25 mouse cellular contexts compared by ENCODE assay signal in the genomic region with DNA sequence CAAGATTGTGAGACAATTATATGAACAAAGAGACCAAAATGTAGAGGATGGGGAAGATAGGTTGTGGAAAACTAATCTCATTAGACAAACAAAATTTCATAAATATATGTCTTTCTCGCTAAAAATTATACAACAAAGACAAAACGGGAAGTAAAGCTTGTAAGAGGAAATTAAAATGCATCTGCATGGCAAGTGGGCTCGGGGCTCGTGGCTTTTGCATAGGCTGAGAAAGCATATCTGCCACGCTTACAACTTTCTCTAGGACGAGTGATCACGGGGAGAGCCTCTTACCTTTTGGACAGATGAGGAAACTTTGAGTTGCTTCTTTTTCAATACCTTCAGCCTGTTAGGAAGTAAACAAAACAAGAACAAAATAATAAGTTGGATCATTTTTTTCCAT. TPM values are rescaled to one million over a fixed set of nuclear protein-coding genes. Genes with fewer than 3 reads are reported as not detected.
"Had no signal": no experiment of that assay in that cellular context is flagged by ENCODE, and none has a peak within 500 bp of the region (broad histone marks: within the 10 kb centered on the region; RNA-seq: fewer than 3 reads in every experiment).

No protein-coding gene starts in this region.

- H3K4me1 ChIP-seq: liver, embryonic 15.5 days; megakaryocyte, embryonic 14.5 days; midbrain, embryonic 13.5 days; midbrain, embryonic 15.5 days; neural tube, embryonic 13.5 days; neural tube, embryonic 15.5 days; stomach, embryonic 15.5 days had no signal

- H3K4me3 ChIP-seq: liver, embryonic 15.5 days; megakaryocyte, embryonic 14.5 days; midbrain, embryonic 13.5 days; midbrain, embryonic 15.5 days; myocyte; neural tube, embryonic 13.5 days; neural tube, embryonic 15.5 days; stomach, embryonic 15.5 days had no signal

- DNase-seq: lung, adult 18-20 months; lung, embryonic 14.5 days; lung, postnatal 10 days; lung, postnatal 4 days; retina, postnatal 1 day; right cerebral cortex, adult 18-20 months; right cerebral cortex, postnatal 25 days; right cerebral cortex, postnatal 4 days; spleen, adult 18-20 months; thymus, adult 18-20 months; thymus, postnatal 14 days; thymus, postnatal 36 days had no signal

- H3K4me2 ChIP-seq: liver, embryonic 15.5 days; lung, embryonic 14.5 days; midbrain, embryonic 11.5 days; midbrain, embryonic 13.5 days; midbrain, embryonic 15.5 days; neural tube, embryonic 13.5 days; neural tube, embryonic 15.5 days; stomach, embryonic 15.5 days had no signal

- H3K9me3 ChIP-seq: liver, embryonic 15.5 days; megakaryocyte, embryonic 14.5 days; midbrain, embryonic 13.5 days; midbrain, embryonic 15.5 days; neural tube, embryonic 13.5 days; neural tube, embryonic 15.5 days; stomach, embryonic 15.5 days had no signal

- ATAC-seq: midbrain, embryonic 13.5 days; midbrain, embryonic 15.5 days had no signal

- H3K36me3 ChIP-seq: liver, embryonic 15.5 days; midbrain, embryonic 13.5 days; midbrain, embryonic 15.5 days; neural tube, embryonic 13.5 days; neural tube, embryonic 15.5 days; stomach, embryonic 15.5 days had no signal

- H3K27ac ChIP-seq: liver, embryonic 15.5 days; midbrain, embryonic 13.5 days; midbrain, embryonic 15.5 days; neural tube, embryonic 13.5 days; neural tube, embryonic 15.5 days; stomach, embryonic 15.5 days had no signal

- H3K9ac ChIP-seq: liver, embryonic 15.5 days; lung, embryonic 14.5 days; midbrain, embryonic 13.5 days; midbrain, embryonic 15.5 days; neural tube, embryonic 13.5 days; neural tube, embryonic 15.5 days; stomach, embryonic 15.5 days had no signal

- H3K27me3 ChIP-seq: liver, embryonic 15.5 days; megakaryocyte, embryonic 14.5 days; midbrain, embryonic 13.5 days; midbrain, embryonic 15.5 days; neural tube, embryonic 13.5 days; neural tube, embryonic 15.5 days; stomach, embryonic 15.5 days had no signal

RNA-seq across cellular contexts. Expression of a gene that starts 27.4 kb away (rescaled TPM):
- polyA plus RNA-seq: midbrain, embryonic 11.5 days; myocyte; neural tube, embryonic 11.5 days had no signal

RNA-seq across cellular contexts. Expression of a gene that starts 27.5 kb away (rescaled TPM):
- total RNA-seq: midbrain, postnatal 0 days had no signal
- polyA plus RNA-seq: midbrain, embryonic 11.5 days; midbrain, embryonic 13.5 days; midbrain, embryonic 15.5 days; midbrain, postnatal 0 days; myocyte; neural tube, embryonic 11.5 days; small intestine, adult 2 months; thymus, postnatal 0 days had no signal
